Mouse (Mus musculus) right cerebral cortex, postnatal 10 days (tissue): ENCODE measurements at regions not wholly inside any gene's neighbourhood (a gene's known extent, or its start where the extent isn't known, plus 50 kb on each side); places are given as distances from the start of the nearest gene placed in this dataset.
"Not testable (repeated sequence)": the region's sequence is repeated elsewhere in the genome, so short reads cannot be mapped to it uniquely, and the experiment has no call there.

ENCODE experiments used
- DNase-seq, 2 experiments: peaks; one replicate each; pipeline ENCODE4 v3.0.0; 2021; ENCODE audit warnings: low spot score in 2 of 2

DNA sequence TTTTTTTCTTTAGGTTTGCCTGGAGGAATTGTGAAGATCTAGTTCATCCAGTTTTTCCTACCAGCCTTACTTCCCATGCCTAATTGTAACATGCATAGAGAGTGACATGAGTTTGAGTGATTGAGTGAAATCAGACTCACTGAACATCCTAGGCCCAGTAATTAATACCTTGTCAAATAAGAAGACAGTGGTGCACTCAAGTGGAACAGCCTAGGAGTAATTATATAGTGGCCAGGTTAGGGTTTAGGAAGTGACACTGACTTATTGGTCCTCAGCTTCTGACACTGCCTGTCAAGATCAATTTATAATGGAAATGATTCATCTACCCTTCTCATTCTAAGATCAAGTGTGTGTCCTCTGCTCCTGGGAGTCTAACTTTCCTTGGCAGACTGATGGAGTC, 250.8 kb downstream of the Tpbg start:
- no peak for DNase-seq

DNA sequence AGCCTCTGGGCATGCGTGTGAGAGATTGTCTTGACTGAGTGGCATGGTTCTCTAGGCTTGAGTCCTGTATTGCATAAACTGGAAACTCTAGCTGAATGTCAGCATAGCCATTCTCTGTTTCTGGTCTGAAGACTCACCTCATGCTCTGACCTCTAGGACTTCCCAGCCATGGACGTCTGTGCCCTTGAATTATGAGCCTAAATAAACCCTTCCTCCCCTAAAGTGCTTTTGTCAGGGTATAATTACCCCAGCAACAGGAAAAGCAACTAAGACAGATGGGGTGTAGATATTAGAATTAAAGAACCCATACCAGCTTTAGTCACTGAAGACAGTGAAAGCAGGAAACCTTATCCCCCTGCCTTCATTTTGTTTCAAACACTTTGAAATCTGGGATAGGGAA, 253.3 kb downstream of the Tpbg start:
- DNase-seq: no peak

DNA sequence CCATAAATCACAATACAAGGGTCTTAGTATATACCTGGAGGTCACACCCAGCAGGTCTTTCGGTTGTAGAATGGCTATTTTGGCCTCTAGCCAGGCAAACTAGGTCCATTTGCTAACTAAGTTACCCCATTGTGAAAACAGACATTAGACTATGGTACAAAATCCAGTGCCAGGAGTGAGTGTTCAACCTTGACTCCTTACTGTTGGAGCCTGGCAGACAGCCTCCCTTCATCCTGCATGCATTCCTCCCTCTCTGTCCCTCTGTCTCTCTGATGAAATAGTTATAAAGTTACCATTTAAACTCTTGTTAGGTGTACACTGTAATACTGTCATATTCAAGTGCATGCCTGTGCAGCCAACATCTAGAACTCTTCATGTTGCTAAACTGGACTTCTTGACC, 254.1 kb downstream of the Tpbg start:
- DNase-seq: no peak

DNA sequence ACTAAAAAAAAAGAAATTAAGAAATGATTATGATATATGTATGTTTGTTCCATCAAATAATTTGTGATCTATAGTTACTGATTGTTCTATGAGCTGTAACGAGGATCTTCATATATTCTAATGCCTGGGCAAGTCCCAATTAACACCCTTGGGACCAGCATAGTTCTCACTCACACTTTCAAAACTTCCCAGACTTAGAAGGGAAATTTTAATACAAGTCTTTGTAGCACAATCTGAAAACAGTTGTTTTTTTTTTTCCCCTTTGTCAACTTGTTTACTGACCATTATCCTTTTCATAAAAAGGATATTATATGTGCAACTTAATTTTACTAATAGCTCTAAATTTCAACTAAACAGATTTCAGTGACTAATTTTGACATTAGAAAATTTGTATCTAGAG, 257.1 kb downstream of the Tpbg start:
- DNase-seq: no peak

DNA sequence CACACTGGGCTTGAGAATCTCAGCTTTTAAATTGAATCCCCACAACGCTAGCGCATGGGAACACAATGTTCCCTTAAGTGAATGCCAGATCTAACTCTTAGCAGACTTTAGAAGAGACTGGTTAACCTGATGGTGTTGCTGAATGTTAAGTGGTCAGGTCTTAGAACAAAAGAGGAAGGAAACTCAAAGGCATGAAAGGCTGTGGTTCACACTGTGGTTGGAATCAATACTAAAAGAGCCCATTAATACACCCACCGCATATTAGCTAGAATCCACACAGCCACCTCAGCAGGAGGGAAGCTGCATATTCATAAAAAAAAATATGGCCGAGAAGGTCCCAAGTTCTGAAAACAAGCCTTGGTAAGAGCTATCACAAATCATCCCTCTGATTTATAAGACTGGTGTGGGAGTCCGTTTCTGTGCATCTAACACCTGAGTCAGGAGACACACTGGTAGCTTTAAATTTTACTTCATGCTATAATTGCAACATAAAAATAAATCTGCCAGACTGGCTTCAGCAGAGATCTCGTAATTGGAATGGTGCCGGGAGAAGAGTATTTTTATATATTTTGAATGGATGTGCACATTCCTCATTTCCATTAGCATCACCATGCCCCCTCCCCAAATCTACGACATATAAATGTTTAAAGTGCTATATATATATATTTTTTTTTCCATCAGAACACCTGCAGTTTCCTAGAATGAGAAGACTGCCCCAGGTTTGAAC, 259.3 kb downstream of the Tpbg start:
- DNase-seq: peak in 1 of 2 experiments; percentile 41

DNA sequence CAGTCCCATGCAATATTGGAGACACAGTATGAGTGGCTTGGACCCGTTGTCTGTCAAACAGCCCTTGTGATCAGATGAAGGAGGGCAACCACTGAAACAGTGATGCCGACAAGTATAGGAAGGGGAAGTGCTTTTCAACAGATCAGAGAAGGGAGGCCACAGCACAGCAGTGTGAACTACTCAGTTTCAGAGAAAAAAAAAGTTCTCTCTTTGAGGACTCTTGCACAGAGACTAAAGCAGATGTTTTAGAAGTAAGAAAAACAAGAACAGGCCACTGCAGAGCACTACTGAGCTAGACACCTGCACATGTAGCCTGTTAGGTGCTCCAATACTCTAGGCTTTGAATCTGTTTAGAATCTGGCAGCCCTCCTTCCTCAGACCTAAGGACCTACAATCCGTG, 261.4 kb downstream of the Tpbg start:
- DNase-seq: no peak

DNA sequence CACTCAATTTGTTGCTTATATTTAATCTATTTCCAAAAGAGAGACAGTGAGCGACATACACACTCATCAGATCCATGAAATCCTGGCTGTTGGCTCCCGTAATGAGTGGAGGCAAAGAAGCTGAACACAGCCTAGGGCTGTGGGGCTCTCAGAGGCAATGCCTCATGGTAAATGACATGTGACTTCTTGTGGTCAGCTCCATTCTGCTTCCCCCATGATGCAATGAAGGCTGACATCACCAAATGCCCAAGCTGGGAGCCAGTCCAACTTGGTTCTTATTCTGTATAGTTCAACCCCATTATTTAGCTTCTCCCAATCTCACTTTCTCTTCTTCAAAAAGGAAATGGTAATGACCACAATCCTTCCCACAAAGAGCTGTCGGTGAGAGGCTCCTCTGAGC, 262.5 kb downstream of the Tpbg start:
- no peak for DNase-seq

DNA sequence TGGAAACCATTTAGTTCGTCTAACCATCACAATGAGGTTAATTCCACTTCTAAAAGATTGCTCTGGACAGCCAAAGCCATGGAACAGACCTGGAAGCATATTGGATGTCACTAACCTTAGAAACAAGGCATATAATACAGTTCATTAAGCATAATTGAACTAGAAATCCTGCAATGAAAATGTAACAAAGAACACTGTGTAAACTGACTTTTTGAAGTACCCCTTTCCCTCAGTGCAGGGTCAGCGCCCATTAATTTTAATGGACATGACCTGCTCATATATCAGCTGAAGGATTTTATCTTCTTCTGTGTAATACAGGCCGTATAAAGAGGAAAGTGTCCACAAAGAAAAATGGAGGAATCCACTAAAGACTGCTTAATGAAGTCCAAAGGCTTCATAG, 263.7 kb downstream of the Tpbg start:
- DNase-seq: no peak

DNA sequence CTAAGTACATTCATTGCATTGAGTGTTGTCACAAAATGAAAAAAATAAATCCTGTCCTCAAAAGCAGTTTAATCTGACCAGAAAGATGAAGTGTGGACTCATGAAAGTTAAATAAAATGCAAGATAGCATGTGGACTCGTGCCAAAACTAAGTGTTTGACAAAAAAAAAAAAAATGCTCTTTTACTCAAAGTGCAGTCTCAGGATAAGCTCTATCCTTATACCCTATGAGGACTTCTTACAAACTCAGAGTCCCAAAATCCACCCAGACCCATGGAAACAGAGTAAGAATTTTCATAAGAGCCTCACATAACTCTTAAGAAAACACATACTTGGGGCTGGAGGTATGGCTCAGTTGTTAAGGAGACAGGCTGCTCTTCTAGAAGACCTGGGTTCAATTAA, 267.7 kb downstream of the Tpbg start:
- no peak for DNase-seq

GRCm38 (mm10) chr9:86119370-86119769, 277.2 kb downstream of the Tpbg start:
- no peak for DNase-seq

GRCm38 (mm10) chr9:86135617-86136016, 293.4 kb downstream of the Tpbg start:
- DNase-seq: not testable (repeated sequence)

- DNase-seq: no peak
These were observed 303.7 kb downstream of the Tpbg start for GRCm38 (mm10) chr9:86145903-86146302.

DNA sequence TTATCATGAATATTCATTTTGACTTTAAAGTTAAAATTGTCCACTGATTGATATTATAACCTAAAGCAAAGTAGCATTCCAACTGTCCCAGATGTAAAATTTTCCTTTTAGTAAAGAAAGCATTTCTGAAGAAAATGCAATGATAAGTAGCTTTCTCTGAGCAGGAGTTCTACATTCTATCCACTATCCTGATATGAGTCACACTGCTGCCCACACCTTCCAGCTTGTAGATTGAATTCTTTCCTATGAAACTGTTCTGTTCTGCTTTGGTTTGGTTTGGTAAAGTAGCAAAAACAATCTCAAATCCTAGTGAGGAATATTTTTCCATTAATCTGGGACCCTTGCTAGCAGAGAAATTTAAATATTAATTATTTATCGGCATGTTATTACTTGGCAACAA, 304.4 kb downstream of the Ube2cbp start:
- DNase-seq: no peak

- no peak for DNase-seq
These were observed 298.2 kb downstream of the Ube2cbp start for GRCm38 (mm10) chr9:86166362-86167067.

GRCm38 (mm10) chr9:86170756-86171155, 294.0 kb downstream of the Ube2cbp start:
- DNase-seq: no peak

DNA sequence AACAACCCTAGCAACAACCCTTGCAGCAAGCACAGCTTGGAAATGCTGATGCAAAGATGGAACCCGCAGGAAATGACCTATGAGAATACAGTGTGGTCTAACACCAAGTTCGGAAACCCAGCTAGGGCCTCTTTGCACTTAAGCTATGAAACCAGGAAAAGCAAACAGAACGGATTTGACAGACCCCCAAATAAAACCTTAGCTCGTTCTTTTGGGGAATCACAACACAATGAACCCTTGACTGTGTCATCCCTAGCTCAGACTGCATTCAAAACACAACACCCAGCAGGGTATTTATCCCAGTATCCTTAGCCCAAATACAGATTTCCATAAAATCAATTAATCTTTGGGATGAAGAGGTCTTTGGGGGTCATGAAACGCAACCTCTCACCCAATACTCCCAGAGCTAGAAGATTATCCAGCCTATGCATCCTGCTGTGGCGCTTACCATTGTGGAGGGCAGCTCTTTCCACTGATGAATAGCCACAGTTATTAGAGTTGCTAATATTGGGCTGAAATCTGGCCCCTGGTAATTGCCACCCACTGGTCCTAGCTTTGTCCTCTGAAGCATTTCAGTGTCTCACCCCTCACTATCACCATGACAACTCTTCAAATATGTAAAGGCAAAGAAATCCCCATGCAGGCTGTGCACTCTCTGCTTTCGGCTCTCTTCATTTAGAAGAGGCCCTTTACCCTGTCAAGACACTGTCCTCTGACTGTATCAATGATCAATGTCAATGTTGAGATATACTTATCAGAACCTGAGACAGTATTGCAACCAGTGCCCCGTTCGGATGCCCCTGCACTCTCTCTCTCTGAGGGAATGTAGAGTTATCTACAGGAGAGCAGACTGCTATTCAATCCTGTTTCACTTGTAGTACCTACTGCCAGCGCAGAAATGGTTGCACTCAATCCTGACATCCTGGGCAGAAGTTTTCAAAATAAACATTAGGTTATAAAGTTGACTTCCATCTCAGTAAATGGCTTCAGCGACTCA, 277.7 kb downstream of the Ube2cbp start:
- DNase-seq: no peak

- DNase-seq: no peak
These were observed 275.9 kb downstream of the Ube2cbp start for GRCm38 (mm10) chr9:86188873-86189272.

DNA sequence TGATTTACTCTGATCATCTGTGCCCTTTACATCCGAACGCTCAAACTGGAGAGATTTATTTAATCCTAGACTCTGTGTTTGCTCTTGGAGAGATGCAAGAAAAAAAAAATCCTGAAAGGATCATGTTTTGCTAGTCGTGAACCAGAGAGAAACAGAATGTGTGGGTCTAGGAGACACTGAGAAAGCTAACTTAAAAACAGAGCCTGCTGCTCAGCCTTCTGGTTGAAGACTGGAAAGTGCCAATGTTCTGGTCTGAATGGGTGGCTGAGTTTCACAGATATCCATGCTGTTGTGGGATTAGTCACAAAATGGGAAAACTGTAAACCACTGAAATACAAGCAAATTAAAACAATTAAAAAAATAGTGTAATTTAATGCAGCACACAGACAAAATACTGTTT, 259.7 kb downstream of the Ube2cbp start:
- DNase-seq: peak in 1 of 2 experiments; percentile 54

DNA sequence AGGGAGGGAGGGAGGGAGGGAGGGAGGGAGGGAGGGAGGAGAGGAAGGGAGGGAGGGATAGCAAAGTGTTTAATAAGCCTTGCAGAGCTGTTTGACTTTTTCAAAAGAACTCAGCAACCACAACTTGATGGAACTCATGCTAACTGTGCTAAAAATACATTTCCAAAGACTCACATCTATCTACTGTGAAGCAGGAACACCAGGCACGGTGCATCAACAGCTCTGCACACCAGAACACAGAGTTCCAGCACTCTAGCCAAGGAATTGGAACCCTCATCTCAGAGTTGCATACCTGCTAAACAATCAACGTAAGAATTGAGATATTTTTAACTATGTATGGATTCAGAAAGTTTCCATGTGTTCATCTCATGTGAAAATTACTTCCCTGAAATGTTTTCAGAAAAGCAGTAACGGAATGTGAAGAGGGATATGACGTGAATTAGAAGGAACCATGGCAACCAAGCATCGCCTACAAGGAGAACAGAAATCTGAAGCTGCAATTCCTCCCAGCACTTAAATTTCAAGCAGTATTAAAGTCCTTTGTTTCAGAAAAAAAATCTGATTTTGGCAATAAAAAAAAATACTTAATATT, 256.3 kb downstream of the Ube2cbp start:
- DNase-seq: peak; percentile 37 to 62

DNA sequence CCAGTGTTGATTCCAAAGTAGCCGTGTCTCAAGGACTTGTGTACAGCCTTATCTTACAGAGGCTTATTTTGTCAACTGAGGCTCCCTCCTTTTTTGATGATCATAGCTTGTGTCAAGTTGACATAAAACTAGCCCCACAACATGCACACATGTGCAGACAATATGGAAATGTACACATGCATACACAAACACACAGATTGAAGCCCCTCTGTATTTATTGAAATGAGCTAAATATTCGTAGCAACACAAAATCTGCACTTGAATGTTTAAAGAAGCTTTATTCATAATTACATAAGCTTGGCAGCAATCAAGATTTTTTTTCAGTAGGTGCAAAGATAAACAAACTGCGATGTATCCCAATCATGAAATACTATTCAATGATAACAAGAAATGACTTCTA, 253.5 kb downstream of the Ube2cbp start:
- DNase-seq: no peak

DNA sequence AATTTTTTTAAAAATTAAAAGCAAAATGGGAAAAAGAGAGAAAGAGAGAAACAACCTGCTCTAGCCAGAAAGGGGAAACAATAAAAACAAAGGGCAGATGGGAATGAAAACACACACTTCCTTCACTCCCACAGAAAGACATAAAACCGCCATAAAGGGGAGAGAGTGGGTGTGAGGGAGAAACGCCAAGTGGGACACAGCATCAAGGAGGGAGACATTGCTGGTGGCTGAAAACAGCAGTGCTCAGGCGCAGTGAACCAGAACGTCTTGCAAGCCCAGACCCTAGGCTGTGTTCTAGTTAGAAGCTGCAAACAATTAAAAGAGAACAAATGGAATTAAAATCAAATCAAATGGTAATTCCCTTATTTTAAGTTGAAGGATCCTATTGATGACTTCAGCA, 245.1 kb downstream of the Ube2cbp start:
- peak; percentile 33 to 36 for DNase-seq

DNA sequence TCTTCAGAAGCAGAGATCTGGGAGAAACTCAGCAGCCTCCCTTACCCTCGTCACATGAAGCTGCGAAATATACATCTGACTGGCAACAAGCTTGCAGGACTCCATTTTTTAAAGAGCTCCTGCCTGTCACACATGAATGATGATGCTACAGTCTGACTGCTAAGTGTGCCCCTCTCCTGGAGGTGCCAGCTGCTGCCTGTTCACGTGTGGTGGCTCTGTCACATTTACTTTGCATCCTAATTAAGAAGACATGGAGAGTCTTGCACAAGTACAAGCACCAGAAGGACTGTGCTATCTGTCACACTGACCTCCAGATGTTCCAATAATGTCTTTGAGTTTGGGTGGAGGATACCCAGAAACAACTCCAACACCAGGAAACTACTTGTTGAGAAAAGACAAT, 240.2 kb downstream of the Ube2cbp start:
- DNase-seq: no peak
